Mouse (Mus musculus) hindbrain, embryonic 14.5 days (tissue): ENCODE data around the gene Brpf1. TPM values are rescaled to one million over a fixed set of nuclear protein-coding genes. Genes with fewer than 3 reads are reported as not detected.

Experiments used
- polyA plus RNA-seq: library from polyadenylated mRNA; unstranded; fragments of >200 nt; fragmentation: Nextera tagmentation; extraction: Ambion mirVana; gene quantifications from 2 replicates; pipeline ENCODE4 v1.2.1, GENCODE M21; 2014

Gene Brpf1
- polyA plus RNA-seq, 1 experiment from 2014 or later = 18.1 TPM

Other genes with a start within 250 kb of the Brpf1 start
- 53.3 and 58.7 TPM in 2 replicates for gene Setd5, start 229.8 kb upstream of the Brpf1 start, polyA plus RNA-seq
- gene Lhfpl4, start 111.8 kb upstream of the Brpf1 start, polyA plus RNA-seq = 19.9 and 21.1 TPM in 2 replicates
- 36.3 and 36.7 TPM in 2 replicates for gene Mtmr14, start 69.3 kb upstream of the Brpf1 start, polyA plus RNA-seq
- 2.4 and 5.0 TPM in 2 replicates for gene Cpne9, start 24.8 kb upstream of the Brpf1 start, polyA plus RNA-seq
- gene Ogg1, start 19.8 kb downstream of the Brpf1 start, polyA plus RNA-seq = 8.4 and 9.0 TPM in 2 replicates
- gene Camk1, start 36.8 kb downstream of the Brpf1 start, polyA plus RNA-seq = 111 and 123 TPM in 2 replicates
- gene Tada3, start 70.7 kb downstream of the Brpf1 start, polyA plus RNA-seq = 62.6 and 67.0 TPM in 2 replicates
- 231 and 235 TPM in 2 replicates for gene Arpc4, start 71.0 kb downstream of the Brpf1 start, polyA plus RNA-seq
- gene Ttll3, start 82.1 kb downstream of the Brpf1 start, polyA plus RNA-seq = 7.0 and 8.1 TPM in 2 replicates
- 15.0 and 19.0 TPM in 2 replicates for gene Rpusd3, start 112.2 kb downstream of the Brpf1 start, polyA plus RNA-seq
- gene Cidec, start 128.6 kb downstream of the Brpf1 start, polyA plus RNA-seq = not detected in 2 replicates
- 87.9 and 88.5 TPM in 2 replicates for gene Jagn1, start 135.4 kb downstream of the Brpf1 start, polyA plus RNA-seq
- 0.27 and 0.31 TPM in 2 replicates for gene Il17re, start 151.3 kb downstream of the Brpf1 start, polyA plus RNA-seq
- gene Il17rc, start 164.3 kb downstream of the Brpf1 start, polyA plus RNA-seq = 2.4 and 3.0 TPM in 2 replicates
- gene Creld1, start 176.2 kb downstream of the Brpf1 start, polyA plus RNA-seq = 61.5 and 69.9 TPM in 2 replicates
- gene Prrt3, start 194.8 kb downstream of the Brpf1 start, polyA plus RNA-seq = 10.5 and 10.7 TPM in 2 replicates
- gene Emc3, start 224.5 kb downstream of the Brpf1 start, polyA plus RNA-seq = 107 and 119 TPM in 2 replicates
- gene Fancd2, start 224.5 kb downstream of the Brpf1 start, polyA plus RNA-seq = 2.1 and 2.5 TPM in 2 replicates